ENCODE assay signal across 9 mouse cellular contexts in genomic region chr10:67190261-67190660, GRCm38 (mm10).
DNase-seq lines count a peak whose midpoint lies in the region; ATAC-seq and TF ChIP-seq lines count a peak whose summit lies in the region.
"Had no signal": no experiment of that assay in that cellular context is flagged by ENCODE, and none has a peak within 500 bp of the region (broad histone marks: within the 10 kb centered on the region; RNA-seq: fewer than 3 reads in every experiment).

No protein-coding gene starts in this region.

- no peak overlapping the region for H3K9ac ChIP-seq in liver, adult 2 months (ENCODE audit: low read depth, low read length)
- no peak overlapping the region for H3K9ac ChIP-seq in liver, embryonic 12.5 days
- H3K9ac ChIP-seq: neural tube, embryonic 13.5 days had no signal

- peak; percentile 36 for TF ChIP-seq CTCF in liver, adult 2 months (IDR thresholded peaks at IDR 0.05; ENCODE audit: low read depth, low read length)

- H3K4me3 ChIP-seq in liver, adult 2 months (ENCODE audit: insufficient read depth, low read depth, low read length) = no peak overlapping the region
- H3K4me3 ChIP-seq in liver, embryonic 12.5 days = no peak overlapping the region
- H3K4me3 ChIP-seq: neural tube, embryonic 13.5 days had no signal

- no peaks in the 10 kb centered on the region for H3K27me3 ChIP-seq in liver, adult 2 months (ENCODE audit: control insufficient read depth, insufficient read depth, low read length)
- no peaks in the 10 kb centered on the region for H3K27me3 ChIP-seq in liver, embryonic 12.5 days (replicated peaks)
- H3K27me3 ChIP-seq: neural tube, embryonic 13.5 days had no signal

- no peak overlapping the region; the same call in 1 of the 2 replicates for H3K27ac ChIP-seq in liver, adult 2 months (replicated peaks; ENCODE audit: insufficient read depth, low read depth, low read length)
- no peak overlapping the region for H3K27ac ChIP-seq in liver, embryonic 12.5 days
- H3K27ac ChIP-seq: neural tube, embryonic 13.5 days had no signal

- no peaks in the 10 kb centered on the region for H3K9me3 ChIP-seq in liver, embryonic 12.5 days (replicated peaks)
- H3K9me3 ChIP-seq: neural tube, embryonic 13.5 days had no signal

- intact Hi-C loops in gastrocnemius, postnatal 36 days (cut with DNase I) = no loop called here

- no peak for DNase-seq in cerebellum, postnatal 4 days (ENCODE audit: low spot score in 2 of 2)
- DNase-seq in liver, adult 2 months (ENCODE audit: extremely low read depth, low read depth, low spot score) = no peak
- DNase-seq in fat pad, adult 2 months (ENCODE audit: extremely low read depth, low read depth, low spot score) = peak; percentile 46
- peak; percentile 19 to 31 for DNase-seq in thymus, adult 18-20 months
- no peak for DNase-seq in urinary bladder, adult 2 months (ENCODE audit: low spot score)
- no peak for DNase-seq in gastrocnemius, postnatal 36 days

- H3K4me2 ChIP-seq in liver, embryonic 12.5 days = no peak overlapping the region
- H3K4me2 ChIP-seq: neural tube, embryonic 13.5 days had no signal

- peaks cover 2% of the 10 kb centered on the region for H3K36me3 ChIP-seq in liver, adult 2 months (ENCODE audit: control insufficient read depth, insufficient read depth, low read length)
- peaks cover 37% of the 10 kb centered on the region for H3K36me3 ChIP-seq in liver, embryonic 12.5 days

- WGBS in liver, adult 2 months = 61% methylated on average over 1 of the region's 1 CpGs
- 71% methylated on average over 1 of the region's 1 CpGs for WGBS in liver, embryonic 12.5 days (ENCODE audit: insufficient replicate concordance)

- TF ChIP-seq POLR2A in liver, adult 2 months (IDR thresholded peaks at IDR 0.05; ENCODE audit: extremely low read depth, insufficient read depth, low read length) = no peak

- H3K4me1 ChIP-seq in liver, adult 2 months (ENCODE audit: control insufficient read depth, insufficient read depth, low read length) = peaks cover 20% of the 10 kb centered on the region
- peaks cover 31% of the 10 kb centered on the region for H3K4me1 ChIP-seq in liver, embryonic 12.5 days

- ATAC-seq in cerebellum, adult (ENCODE audit: insufficient number of reproducible peaks, low FRiP score, low TSS enrichment) = peak; percentile 49; the same call in 1 of the 2 replicates
- no peak for ATAC-seq in liver, embryonic 12.5 days

- peaks cover 13% of the 10 kb centered on the region; the same call in 1 of the 2 replicates for H3K79me2 ChIP-seq in liver, adult 2 months (ENCODE audit: control insufficient read depth, insufficient read depth, low read length)

Comparison
In these comparisons a context has a peak if more than half of its experiments do, and no peak if none do; other contexts are left out.
1. DNase-seq: peak in fat pad, adult 2 months (single experiment) and thymus, adult 18-20 months (2 of 2); none in cerebellum, postnatal 4 days (0 of 2), liver, adult 2 months (single experiment), urinary bladder, adult 2 months (single experiment) and gastrocnemius, postnatal 36 days (0 of 2).